Mouse (Mus musculus): ENCODE results near the gene Mtm1. TPM values are rescaled to one million over a fixed set of nuclear protein-coding genes. Genes with fewer than 3 reads are reported as not detected.

The Mtm1 gene
- 100 to 1,000 TPM in 18 of 26 experiments, 10 to 100 TPM in 8; 64.9 to 181 (median 115) TPM for total RNA-seq (2018; cell fraction: chromatin; rRNA removed)
- total RNA-seq (2018; cell fraction: cytosol; rRNA removed) = 10 to 100 TPM; 16.1 to 27.1 (median 21.5) TPM
- 100 to 1,000 TPM in 3 of 26 experiments, 10 to 100 TPM in 23; 46.6 to 126 (median 77.1) TPM for total RNA-seq (2018; cell fraction: nucleus; rRNA removed)
- 12.9 to 19.5 TPM (median 13.7 TPM) in 3 replicates for polyA plus RNA-seq (2018)

- 100% methylated on average over 1 of the region's 1 CpGs for WGBS (ENCODE audit: missing documents)
These were observed at the start of gene Mtm1 for GRCm38 (mm10) chrX:71210467-71210866. TSS of gene Mtm1 (plus strand) at chrX:71210767.

GRCm38 (mm10) chrX:71181526-71181925 lies 29.0 kb upstream of the Mtm1 start:
- Histone ChIP-seq H3K4me3 (ENCODE audit: inconsistent target) (no peak overlapping the region), H3K79me2 (ENCODE audit: inconsistent target) (no peaks in the 10 kb centered on the region), H3K27ac (no peak overlapping the region), H3K36me3 (ENCODE audit: inconsistent target) (no peaks in the 10 kb centered on the region)
- 66% methylated on average over 2 of the region's 3 CpGs for WGBS (ENCODE audit: missing documents)

More at GRCm38 (mm10) chrX:71210467-71210866, at the start of gene Mtm1:
- peaks cover 5% of the 10 kb centered on the region; the same call in 1 of the 2 replicates for H3K79me2 ChIP-seq (ENCODE audit: inconsistent target)
- no peaks in the 10 kb centered on the region for H3K36me3 ChIP-seq (ENCODE audit: inconsistent target)
- H3K27ac ChIP-seq = no peak within 1 kb of the TSS
- no peak within 1 kb of the TSS for H3K4me3 ChIP-seq (ENCODE audit: inconsistent target)

- WGBS (ENCODE audit: missing documents) = 94% methylated on average over 4 of the region's 4 CpGs
- no peak overlapping the region for H3K4me3 ChIP-seq (ENCODE audit: inconsistent target)
These were observed 26.9 kb upstream of the Mtm1 start for GRCm38 (mm10) chrX:71183671-71184070.

GRCm38 (mm10) chrX:71186396-71186795 lies 24.2 kb upstream of the Mtm1 start:
- Histone ChIP-seq H3K4me3 (ENCODE audit: inconsistent target) (no peak overlapping the region), H3K79me2 (ENCODE audit: inconsistent target) (no peaks in the 10 kb centered on the region), H3K36me3 (ENCODE audit: inconsistent target) (no peaks in the 10 kb centered on the region), H3K27ac (no peak overlapping the region)
- WGBS (ENCODE audit: missing documents) = 89% methylated on average over 1 of the region's 1 CpGs

More at GRCm38 (mm10) chrX:71183671-71184070, 26.9 kb upstream of the Mtm1 start:
- no peaks in the 10 kb centered on the region for H3K79me2 ChIP-seq (ENCODE audit: inconsistent target)
- H3K36me3 ChIP-seq (ENCODE audit: inconsistent target) = no peaks in the 10 kb centered on the region
- H3K27ac ChIP-seq = no peak overlapping the region

GRCm38 (mm10) chrX:71204776-71205175 lies 5.8 kb upstream of the Mtm1 start:
- Histone ChIP-seq H3K36me3 (ENCODE audit: inconsistent target) (no peaks in the 10 kb centered on the region), H3K27ac (no peak overlapping the region), H3K4me3 (ENCODE audit: inconsistent target) (no peak overlapping the region), H3K79me2 (ENCODE audit: inconsistent target) (no peaks in the 10 kb centered on the region)
- 57% methylated on average over 2 of the region's 2 CpGs for WGBS (ENCODE audit: missing documents)

- H3K4me3 ChIP-seq (ENCODE audit: inconsistent target) = no peak overlapping the region
- H3K27ac ChIP-seq = peak overlapping the region; percentile 21; the same call in 1 of the 2 replicates
- no peaks in the 10 kb centered on the region for H3K36me3 ChIP-seq (ENCODE audit: inconsistent target)
- WGBS (ENCODE audit: missing documents) = no CpG with 5 or more reads among the region's 1 CpGs
- H3K79me2 ChIP-seq (ENCODE audit: inconsistent target) = no peaks in the 10 kb centered on the region
These were observed 4.6 kb upstream of the Mtm1 start for GRCm38 (mm10) chrX:71205821-71206542.

- Histone ChIP-seq H3K79me2 (ENCODE audit: inconsistent target) (no peaks in the 10 kb centered on the region), H3K36me3 (ENCODE audit: inconsistent target) (no peaks in the 10 kb centered on the region), H3K4me3 (ENCODE audit: inconsistent target) (no peak overlapping the region), H3K27ac (peak overlapping the region; percentile 27; the same call in 1 of the 2 replicates)
- WGBS (ENCODE audit: missing documents) = 7% methylated on average over 1 of the region's 1 CpGs
These were observed 4.0 kb upstream of the Mtm1 start for GRCm38 (mm10) chrX:71206595-71206994.

DNA sequence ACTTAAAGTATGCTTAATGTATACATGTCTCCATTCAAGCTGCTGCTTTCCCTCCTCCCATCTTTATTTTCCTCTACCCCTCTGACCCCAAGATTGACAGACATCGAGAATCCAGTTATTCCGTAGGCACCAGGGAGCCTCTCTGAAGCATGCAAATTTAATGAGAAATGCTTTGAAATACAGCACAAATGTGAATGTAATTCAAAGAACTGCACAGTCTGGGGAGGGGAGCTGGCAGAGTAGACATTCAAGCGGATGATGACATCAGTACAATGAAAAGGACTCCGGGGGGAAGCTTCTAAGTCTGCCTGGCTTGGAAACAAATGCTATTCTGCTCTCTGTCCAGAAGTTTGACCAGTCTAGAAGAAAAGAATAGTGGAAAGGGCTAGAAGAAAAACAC lies 2.3 kb downstream of the Mtm1 start:
- Histone ChIP-seq H3K27ac (no peak overlapping the region), H3K4me3 (ENCODE audit: inconsistent target) (no peak overlapping the region), H3K79me2 (ENCODE audit: inconsistent target) (peaks cover 30% of the 10 kb centered on the region), H3K36me3 (ENCODE audit: inconsistent target) (no peaks in the 10 kb centered on the region)
- WGBS (ENCODE audit: missing documents) = 83% methylated on average over 4 of the region's 4 CpGs

DNA sequence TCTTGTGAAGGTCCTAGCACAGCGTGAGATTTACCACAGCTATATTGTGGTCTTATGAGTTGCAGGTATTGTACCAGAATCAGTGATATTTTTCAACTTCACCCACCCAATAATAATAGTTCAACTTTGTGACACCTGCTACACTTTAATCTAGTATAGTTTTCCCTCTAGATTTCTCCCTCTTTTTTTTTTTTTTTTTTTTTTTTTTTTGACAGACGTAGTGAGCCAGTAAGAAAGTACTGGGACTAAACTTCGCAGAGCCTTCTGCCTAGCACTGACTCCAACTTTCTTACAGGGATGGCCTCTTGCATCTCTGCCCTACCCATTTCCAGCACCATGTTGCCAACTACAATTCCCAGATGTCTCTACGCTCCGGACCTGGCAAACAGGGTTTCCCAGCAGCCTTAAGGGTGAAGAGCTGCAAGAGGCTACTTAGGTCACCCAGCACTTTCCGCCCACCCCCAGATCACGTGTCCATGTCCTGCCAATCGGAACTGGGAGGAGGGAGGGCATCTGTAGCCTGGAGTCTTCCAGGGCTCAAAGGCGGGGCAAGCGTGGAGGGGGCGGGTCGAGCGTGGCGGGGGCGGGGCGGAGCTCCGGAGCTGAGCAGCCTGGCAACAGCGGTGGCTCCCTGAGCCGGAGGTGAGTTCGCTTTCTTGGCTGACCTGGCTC lies 4.0 kb downstream of the Mtm1 start:
- Histone ChIP-seq H3K79me2 (ENCODE audit: inconsistent target) (peaks cover 46% of the 10 kb centered on the region), H3K36me3 (ENCODE audit: inconsistent target) (no peaks in the 10 kb centered on the region), H3K4me3 (ENCODE audit: inconsistent target) (peak overlapping the region; percentile 64), H3K27ac (peak overlapping the region; percentile 46)
- 37% methylated on average over 3 of the region's 20 CpGs for WGBS (ENCODE audit: missing documents)

GRCm38 (mm10) chrX:71215113-71215708 lies 4.6 kb downstream of the Mtm1 start:
- peak overlapping the region; percentile 64 for H3K4me3 ChIP-seq (ENCODE audit: inconsistent target)
- WGBS (ENCODE audit: missing documents) = 22% methylated on average over 25 of the region's 27 CpGs
- peak overlapping the region; percentile 46 for H3K27ac ChIP-seq
- H3K79me2 ChIP-seq (ENCODE audit: inconsistent target) = peaks cover 52% of the 10 kb centered on the region
- no peaks in the 10 kb centered on the region for H3K36me3 ChIP-seq (ENCODE audit: inconsistent target)

- Histone ChIP-seq H3K4me3 (ENCODE audit: inconsistent target) (no peak overlapping the region), H3K36me3 (ENCODE audit: inconsistent target) (no peaks in the 10 kb centered on the region), H3K27ac (no peak overlapping the region), H3K79me2 (ENCODE audit: inconsistent target) (peaks cover 69% of the 10 kb centered on the region)
- 85% methylated on average over 2 of the region's 2 CpGs for WGBS (ENCODE audit: missing documents)
These were observed 6.3 kb downstream of the Mtm1 start for GRCm38 (mm10) chrX:71216879-71217278.

- Histone ChIP-seq H3K36me3 (ENCODE audit: inconsistent target) (no peaks in the 10 kb centered on the region), H3K27ac (no peak overlapping the region), H3K79me2 (ENCODE audit: inconsistent target) (peaks cover 83% of the 10 kb centered on the region), H3K4me3 (ENCODE audit: inconsistent target) (no peak overlapping the region)
- 82% methylated on average over 3 of the region's 3 CpGs for WGBS (ENCODE audit: missing documents)
These were observed 8.3 kb downstream of the Mtm1 start for GRCm38 (mm10) chrX:71218853-71219252.

GRCm38 (mm10) chrX:71220896-71221295 lies 10.3 kb downstream of the Mtm1 start:
- no peaks in the 10 kb centered on the region for H3K36me3 ChIP-seq (ENCODE audit: inconsistent target)
- 49% methylated on average over 3 of the region's 3 CpGs for WGBS (ENCODE audit: missing documents)
- H3K27ac ChIP-seq = no peak overlapping the region
- H3K79me2 ChIP-seq (ENCODE audit: inconsistent target) = peaks cover 94% of the 10 kb centered on the region
- H3K4me3 ChIP-seq (ENCODE audit: inconsistent target) = no peak overlapping the region

DNA sequence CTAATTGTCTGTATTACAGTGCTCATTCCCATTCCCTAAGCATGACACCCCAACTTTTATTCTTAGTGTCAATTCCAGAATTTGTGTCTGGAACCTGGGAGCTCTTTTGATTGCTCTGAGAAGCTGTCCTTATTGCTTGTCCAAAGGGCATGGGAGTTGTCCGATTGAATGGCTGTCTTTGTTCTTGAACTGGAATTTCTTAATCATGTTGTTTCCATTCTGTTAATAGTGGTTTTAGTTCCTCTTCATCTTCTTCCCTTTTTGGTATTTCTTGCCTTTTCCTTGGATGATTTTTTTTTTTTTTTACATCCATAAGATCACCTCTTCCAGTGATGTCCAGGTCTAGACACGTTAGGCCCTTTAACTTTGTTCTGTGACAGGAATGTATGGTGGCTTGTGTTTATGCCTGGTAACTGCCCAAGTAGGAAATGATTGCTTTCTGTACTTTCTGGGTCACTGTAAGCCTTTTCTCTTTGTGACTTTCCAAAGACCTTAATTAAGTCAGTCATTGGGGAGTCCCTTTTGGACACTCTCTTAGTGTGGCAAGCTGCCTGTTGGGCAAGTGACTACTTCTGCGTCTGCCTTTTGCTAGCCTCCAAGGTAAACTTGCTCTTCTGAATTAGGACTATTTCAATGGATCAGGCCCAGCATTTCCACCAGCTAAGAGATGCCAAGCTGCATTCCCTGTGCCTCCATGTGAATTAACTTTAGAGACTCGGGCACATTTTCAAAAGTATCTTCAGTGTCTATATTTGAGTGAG lies 12.3 kb downstream of the Mtm1 start:
- no peak overlapping the region for H3K27ac ChIP-seq
- no peaks in the 10 kb centered on the region for H3K36me3 ChIP-seq (ENCODE audit: inconsistent target)
- 66% methylated on average over 4 of the region's 4 CpGs for WGBS (ENCODE audit: missing documents)
- no peak overlapping the region for H3K4me3 ChIP-seq (ENCODE audit: inconsistent target)
- H3K79me2 ChIP-seq (ENCODE audit: inconsistent target) = peaks cover 94% of the 10 kb centered on the region

All from macrophage (primary cell).